Mouse (Mus musculus): ENCODE data around the gene Phyhipl.

DNA sequence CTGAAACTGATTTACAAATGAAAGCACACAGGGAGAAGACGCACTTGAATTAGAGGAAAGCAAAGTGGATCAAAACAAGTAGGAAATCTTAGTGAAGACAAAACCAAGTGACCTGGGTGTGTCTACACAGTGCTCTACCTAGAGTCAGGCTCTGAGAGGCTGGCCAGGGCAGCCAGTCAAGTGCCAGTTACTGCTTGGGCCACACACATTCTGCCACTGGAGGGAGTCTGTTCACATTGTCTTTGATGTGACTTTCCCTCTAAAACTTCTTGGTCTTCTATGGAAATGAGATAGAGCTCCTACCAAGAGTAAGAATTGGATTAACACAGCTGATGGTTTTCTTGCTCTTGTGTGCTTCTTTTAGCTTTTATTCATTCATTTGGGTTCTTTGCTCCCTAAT, 61.8 kb downstream of the Phyhipl start:
- no peak for TF ChIP-seq CTCF (IDR thresholded peaks at IDR 0.05; ENCODE audit: insufficient read depth, low read depth, low read length)
- no peak for TF ChIP-seq POLR2A (IDR thresholded peaks at IDR 0.05; ENCODE audit: insufficient read depth, low read depth, low read length)
